Mouse (Mus musculus) hindbrain, embryonic 11.5 days (tissue): Measurements from ENCODE around the gene Macrod1. TPM values are rescaled to one million over a fixed set of nuclear protein-coding genes. Genes with fewer than 3 reads are reported as not detected.
A peak's percentile ranks its signal among the peaks of the same experiment; 100 is the strongest.

Experiments
- ATAC-seq: fragments of 200-750 bp; cut with Nextera tagmentation; 2 replicates; pipeline ENCODE4 v1.8.0; 2017; ENCODE audit warnings: mild to moderate bottlenecking, moderate TSS enrichment, moderate library complexity; ENCODE audit not compliant: low FRiP score
- DNase-seq: peaks from one replicate; pipeline ENCODE4 v3.0.0-alpha.2; 2015; ENCODE audit warnings: low spot score
- H3K27ac ChIP-seq: fragments of 300-500 bp; sonication (generic); 2 replicates; pipeline ENCODE4 v1.5.1; 2014; ENCODE audit warnings: mild to moderate bottlenecking, low read depth, low read length
- H3K27me3 ChIP-seq: fragments of 300-500 bp; sonication (generic); 2 replicates; pipeline ENCODE4 v1.6.1; 2014; ENCODE audit warnings: mild to moderate bottlenecking, low read length, moderate library complexity, mixed read lengths; ENCODE audit not compliant: control insufficient read depth, insufficient read depth
- H3K36me3 ChIP-seq: fragments of 300-500 bp; sonication (generic); 2 replicates; pipeline ENCODE4 v1.6.1; 2014; ENCODE audit warnings: mild to moderate bottlenecking, low read length, moderate library complexity, mixed read lengths; ENCODE audit not compliant: control insufficient read depth, insufficient read depth
- H3K4me1 ChIP-seq: fragments of 300-500 bp; sonication (generic); replicated peaks from 2 replicates; pipeline ENCODE4 v1.6.1; 2014; ENCODE audit warnings: low read length, mixed read lengths; ENCODE audit not compliant: control insufficient read depth, insufficient read depth
- H3K4me2 ChIP-seq: fragments of 300-500 bp; sonication (generic); replicated peaks from 2 replicates; pipeline ENCODE4 v1.6.1; 2014; ENCODE audit warnings: mild to moderate bottlenecking, low read depth, low read length
- H3K4me3 ChIP-seq: fragments of 300-500 bp; sonication (generic); 2 replicates; pipeline ENCODE4 v1.5.1; 2014; ENCODE audit warnings: low read depth, low read length
- H3K9ac ChIP-seq: fragments of 300-500 bp; sonication (generic); 2 replicates; pipeline ENCODE4 v1.6.1; 2014; ENCODE audit warnings: low read depth, low read length
- H3K9me3 ChIP-seq: fragments of 300-500 bp; sonication (generic); 2 replicates; pipeline ENCODE4 v1.6.1; 2016; ENCODE audit warnings: low read length; ENCODE audit not compliant: control insufficient read depth
- WGBS: fragments of 180-500 bp; shearing (Covaris S2); extraction: QIAGEN DNeasy Blood & Tissue Kit; methylation state at CpG from one replicate; pipeline ENCODE4 v1.1.7; 2014; 5-methylcytosine and 5-hydroxymethylcytosine counted together
- polyA plus RNA-seq: library from polyadenylated mRNA; unstranded; fragments of >200 nt; fragmentation: Nextera tagmentation; extraction: Ambion mirVana; gene quantifications from 2 replicates; pipeline ENCODE4 v1.2.1, GENCODE M21; 2014

Gene Macrod1
- polyA plus RNA-seq, 1 experiment from 2014 or later: 3.1 TPM

DNA sequence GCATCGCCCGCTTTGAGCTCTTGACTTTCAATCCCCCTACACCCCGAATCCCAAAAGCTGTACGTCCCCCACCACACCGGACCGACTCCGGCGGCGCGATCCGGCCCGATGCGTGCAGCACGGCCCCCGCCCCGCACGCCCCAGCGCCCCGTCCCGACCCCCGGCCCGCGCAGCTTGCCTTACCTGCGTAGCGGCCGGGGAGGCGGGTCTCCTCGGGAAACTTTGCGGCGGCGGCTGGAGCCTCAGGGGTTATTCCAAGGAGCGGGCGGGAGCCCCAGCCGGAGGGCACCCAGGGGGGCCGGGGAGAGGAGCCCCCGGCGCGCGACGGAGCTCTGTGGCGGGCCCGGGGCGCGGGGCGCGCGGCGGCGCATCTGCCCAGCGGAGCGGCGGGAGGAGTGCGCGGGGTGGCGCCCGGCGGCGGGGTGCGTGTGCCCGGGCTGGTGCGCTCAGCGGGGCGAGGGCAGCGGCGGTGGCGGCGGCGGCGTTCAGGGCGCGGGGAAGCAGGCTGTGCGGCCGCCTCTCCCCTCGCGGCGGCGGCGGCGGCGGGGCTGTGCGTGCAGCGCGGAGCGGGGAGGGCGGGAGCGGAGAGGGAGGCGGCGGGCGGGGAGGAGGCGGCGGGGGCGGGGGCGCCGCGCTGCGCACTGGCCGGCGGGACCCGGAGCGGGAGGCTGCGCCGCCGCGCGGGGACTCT, 109.0 kb downstream of the Macrod1 start:
- H3K4me2 ChIP-seq: peak overlapping the region; percentile 92
- H3K9ac ChIP-seq: peak overlapping the region; percentile 59
- no peak overlapping the region for H3K27ac ChIP-seq
- H3K9me3 ChIP-seq: no peaks in the 10 kb centered on the region
- peak overlapping the region; percentile 65 for H3K4me3 ChIP-seq
- WGBS: 1% methylated on average over 32 of the region's 105 CpGs
- DNase-seq: peak; percentile 64
- H3K36me3 ChIP-seq: no peaks in the 10 kb centered on the region
- ATAC-seq: no peak; the same call in 1 of the 2 replicates
- H3K4me1 ChIP-seq: peaks cover 8% of the 10 kb centered on the region
- H3K27me3 ChIP-seq: peaks cover 51% of the 10 kb centered on the region

DNA sequence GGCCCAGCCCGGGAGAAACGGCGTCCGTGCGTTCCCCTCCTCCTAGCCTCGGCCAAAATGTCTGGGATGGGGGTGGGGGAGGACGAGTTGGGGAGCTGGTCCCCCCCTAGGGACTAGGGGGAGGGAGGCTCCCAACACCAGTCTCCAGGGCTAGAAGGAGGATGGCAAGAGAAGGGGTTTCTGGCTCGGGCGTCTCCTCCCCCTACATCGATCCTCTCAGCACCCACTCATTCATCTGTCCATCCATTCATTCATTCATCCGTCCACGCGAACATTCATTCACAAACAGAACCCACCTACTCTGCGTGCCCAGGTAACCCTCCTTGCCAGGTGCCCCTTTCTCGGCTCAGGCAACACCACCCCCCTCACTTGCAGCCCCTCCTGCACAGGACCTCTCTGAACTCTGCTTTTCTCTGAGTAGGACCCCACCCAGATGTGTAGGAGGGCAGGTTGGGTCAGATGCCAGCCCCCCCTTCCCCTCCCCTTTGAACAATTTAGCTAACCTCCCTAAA, 109.6 kb downstream of the Macrod1 start:
- 4% methylated on average over 14 of the region's 15 CpGs for WGBS
- Histone ChIP-seq H3K4me1 (peaks cover 11% of the 10 kb centered on the region), H3K9ac (peak overlapping the region; percentile 59), H3K4me3 (peak overlapping the region; percentile 65), H3K36me3 (no peaks in the 10 kb centered on the region), H3K4me2 (peak overlapping the region; percentile 92), H3K27me3 (peaks cover 51% of the 10 kb centered on the region), H3K9me3 (no peaks in the 10 kb centered on the region), H3K27ac (no peak overlapping the region)
- ATAC-seq (peak; percentile 29), DNase-seq (peak; percentile 47)

GRCm38 (mm10) chr19:7166767-7167166, 110.2 kb downstream of the Macrod1 start:
- H3K4me3 ChIP-seq: no peak overlapping the region
- H3K27me3 ChIP-seq: peaks cover 51% of the 10 kb centered on the region
- ATAC-seq: no peak

DNA sequence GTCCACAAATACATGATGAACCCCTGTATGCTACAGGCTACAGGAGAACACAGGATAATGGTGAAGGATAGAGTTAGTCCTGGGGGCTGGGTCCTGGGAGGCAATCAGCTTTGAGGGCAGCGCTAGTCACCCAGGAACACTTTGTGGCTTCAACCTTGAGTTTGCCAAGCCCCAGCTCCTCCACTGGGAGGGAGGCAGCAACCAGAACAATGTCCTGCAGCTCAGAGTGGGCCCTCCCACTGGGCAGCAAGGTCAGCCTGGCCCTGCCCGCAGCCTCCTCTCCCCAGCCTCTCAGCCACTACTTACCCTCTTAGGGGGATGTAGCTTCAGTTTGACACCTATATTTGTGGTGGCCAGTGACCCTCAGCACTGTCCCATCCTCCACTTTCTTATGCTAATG, 111.8 kb downstream of the Macrod1 start:
- Histone ChIP-seq H3K4me2 (no peak overlapping the region), H3K27me3 (peaks cover 42% of the 10 kb centered on the region), H3K27ac (no peak overlapping the region), H3K4me3 (no peak overlapping the region), H3K9me3 (no peaks in the 10 kb centered on the region), H3K36me3 (no peaks in the 10 kb centered on the region), H3K4me1 (peaks cover 18% of the 10 kb centered on the region), H3K9ac (no peak overlapping the region)
- no peak for DNase-seq
- WGBS: 22% methylated on average over 2 of the region's 2 CpGs
- ATAC-seq: no peak

More at GRCm38 (mm10) chr19:7166767-7167166, 110.2 kb downstream of the Macrod1 start:
- DNase-seq: no peak
- 17% methylated on average over 6 of the region's 6 CpGs for WGBS
- Histone ChIP-seq H3K4me1 (peaks cover 14% of the 10 kb centered on the region), H3K9me3 (no peaks in the 10 kb centered on the region), H3K9ac (no peak overlapping the region), H3K4me2 (no peak overlapping the region), H3K36me3 (no peaks in the 10 kb centered on the region), H3K27ac (no peak overlapping the region)

GRCm38 (mm10) chr19:7170916-7171315, 114.3 kb downstream of the Macrod1 start:
- H3K4me3 ChIP-seq: no peak overlapping the region
- DNase-seq (no peak), ATAC-seq (no peak)
- no peaks in the 10 kb centered on the region for H3K36me3 ChIP-seq
- WGBS: 79% methylated on average over 6 of the region's 6 CpGs
- no peaks in the 10 kb centered on the region for H3K9me3 ChIP-seq
- H3K27me3 ChIP-seq: peaks cover 22% of the 10 kb centered on the region
- H3K4me1 ChIP-seq: peaks cover 10% of the 10 kb centered on the region
- H3K27ac ChIP-seq: no peak overlapping the region
- no peak overlapping the region for H3K9ac ChIP-seq
- H3K4me2 ChIP-seq: no peak overlapping the region

GRCm38 (mm10) chr19:7171447-7171846, 114.8 kb downstream of the Macrod1 start:
- no peak overlapping the region for H3K27ac ChIP-seq
- no peak for DNase-seq
- peaks cover 15% of the 10 kb centered on the region for H3K4me1 ChIP-seq
- no peaks in the 10 kb centered on the region for H3K9me3 ChIP-seq
- H3K4me2 ChIP-seq: no peak overlapping the region
- peaks cover 17% of the 10 kb centered on the region for H3K27me3 ChIP-seq
- peak; percentile 6; the same call in 1 of the 2 replicates for ATAC-seq
- H3K36me3 ChIP-seq: no peaks in the 10 kb centered on the region
- no peak overlapping the region for H3K4me3 ChIP-seq
- H3K9ac ChIP-seq: no peak overlapping the region
- WGBS: 9% methylated on average over 8 of the region's 8 CpGs

- Histone ChIP-seq H3K9me3 (no peaks in the 10 kb centered on the region), H3K27me3 (peaks cover 9% of the 10 kb centered on the region), H3K4me1 (peaks cover 16% of the 10 kb centered on the region), H3K9ac (no peak overlapping the region), H3K27ac (peak overlapping the region; percentile 6; the same call in 1 of the 2 replicates), H3K4me3 (no peak overlapping the region), H3K4me2 (no peak overlapping the region), H3K36me3 (no peaks in the 10 kb centered on the region)
- ATAC-seq (peak; percentile 92), DNase-seq (peak; percentile 86)
- 16% methylated on average over 13 of the region's 13 CpGs for WGBS
These were observed 115.6 kb downstream of the Macrod1 start for GRCm38 (mm10) chr19:7172051-7172866.

DNA sequence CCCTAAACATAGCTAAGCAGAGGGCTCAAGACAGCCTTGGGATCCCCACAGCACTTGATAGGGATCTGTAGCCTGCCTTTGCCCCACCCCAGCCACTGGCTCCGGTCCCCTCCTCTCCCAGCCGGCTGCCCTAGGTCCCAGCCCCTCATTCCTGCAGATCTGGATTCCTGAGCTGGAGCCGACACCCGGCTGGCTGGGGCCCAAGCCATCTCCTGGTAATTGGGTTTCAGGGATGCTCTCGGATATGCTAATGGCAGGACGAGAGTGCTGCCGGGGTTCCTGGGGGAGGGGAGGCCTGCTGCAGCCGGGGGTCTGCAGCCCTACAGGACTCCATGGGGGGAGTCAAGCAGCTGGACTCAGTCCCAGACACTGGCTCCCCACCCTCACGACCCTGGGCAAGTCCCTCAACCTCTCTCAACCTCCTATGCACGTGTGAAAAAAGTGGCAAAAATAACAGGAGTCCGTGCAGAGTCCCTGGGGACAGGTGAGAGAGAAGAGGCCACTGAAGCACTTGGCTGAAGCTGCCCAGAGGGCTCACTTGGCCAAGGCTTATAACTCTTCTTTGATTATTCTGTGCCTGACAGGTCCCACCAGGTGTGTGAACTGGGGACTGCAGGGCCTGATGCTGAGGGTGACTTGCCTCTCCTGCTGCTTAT, 119.6 kb downstream of the Macrod1 start:
- Histone ChIP-seq H3K27me3 (peaks cover 3% of the 10 kb centered on the region), H3K27ac (no peak overlapping the region), H3K4me1 (peaks cover 19% of the 10 kb centered on the region), H3K4me2 (no peak overlapping the region), H3K4me3 (no peak overlapping the region), H3K9ac (no peak overlapping the region), H3K9me3 (no peaks in the 10 kb centered on the region), H3K36me3 (no peaks in the 10 kb centered on the region)
- ATAC-seq (no peak), DNase-seq (no peak)
- WGBS: 10% methylated on average over 11 of the region's 11 CpGs
